Mouse (Mus musculus) stomach, postnatal 0 days (tissue): ENCODE measurements around the gene Metrn.

ENCODE experiments used
- CTCF ChIP-seq: IDR thresholded peaks from 2 replicates; pipeline ENCODE4 v1.5.1; 2016; ENCODE audit warnings: antibody characterized with exemption, low read depth, mild to moderate bottlenecking, moderate library complexity
- EP300 ChIP-seq: optimal IDR thresholded peaks from 2 replicates; pipeline ENCODE3; 2016; ENCODE audit warnings: antibody characterized with exemption

GRCm38 (mm10) chr17:25743831-25744230 is 53.1 kb downstream of the Metrn start:
- TF ChIP-seq CTCF (no peak), EP300 (no peak)
